Mouse (Mus musculus): ENCODE measurements around the gene Eno1.

- TF ChIP-seq CTCF (IDR thresholded peaks at IDR 0.05; ENCODE audit: low read depth) = no peak
- no peak for TF ChIP-seq EP300 (optimal IDR thresholded peaks at IDR 0.05)
Measured at GRCm38 (mm10) chr4:150225700-150226099, 10.8 kb upstream of the Eno1 start.

Measured in stomach, postnatal 0 days (tissue).